Mouse (Mus musculus): ENCODE results near the gene Col1a1.

Col1a1 gene

GRCm38 (mm10) chr11:94976199-94976598 is 40.2 kb downstream of the Col1a1 start, which contains the start of gene Sgca:
TSS of gene Sgca (minus strand) at chr11:94976327.
- DNase-seq (ENCODE audit: low read depth) = no peak

DNA sequence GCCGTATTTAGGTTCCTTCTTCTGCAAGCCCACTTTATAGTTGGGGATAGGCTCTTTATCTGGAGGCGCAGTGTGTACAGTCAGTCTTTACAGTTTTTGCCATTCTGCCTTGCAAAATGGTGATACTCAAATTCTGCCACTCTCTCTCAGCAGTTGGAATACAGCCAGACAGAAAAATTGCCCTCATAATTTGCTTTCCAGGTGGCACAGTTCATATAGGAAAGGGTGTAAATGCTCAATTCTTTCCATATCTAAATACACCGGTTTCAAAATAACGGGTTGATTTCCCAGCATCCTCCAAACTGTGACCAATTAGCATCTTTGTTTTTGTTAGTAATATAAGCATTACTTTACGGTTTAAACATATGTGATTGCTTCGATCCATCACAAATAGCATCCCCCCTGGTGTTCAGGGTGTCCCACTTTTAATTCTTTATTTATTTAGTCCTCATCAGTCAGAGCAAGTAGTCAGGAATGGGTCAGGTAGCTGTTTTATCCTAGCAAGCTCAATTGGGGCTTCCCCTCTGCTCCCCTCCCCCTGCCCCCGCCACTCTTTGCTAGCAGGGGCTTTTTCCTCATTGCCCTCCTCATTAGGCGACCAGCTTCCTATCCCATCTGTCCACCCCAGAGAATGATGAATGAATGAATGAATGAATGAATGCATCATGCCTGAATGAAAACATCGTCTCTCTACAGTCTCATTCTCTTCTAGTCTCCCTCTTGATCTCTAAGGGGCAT is 42.3 kb downstream of the Col1a1 start:
- DNase-seq (ENCODE audit: low read depth) = no peak

- peak; percentile 88 for DNase-seq (ENCODE audit: low read depth)
Measured at GRCm38 (mm10) chr11:94978947-94979346, 42.9 kb downstream of the Col1a1 start.

GRCm38 (mm10) chr11:94979462-94980179 is 43.6 kb downstream of the Col1a1 start:
- DNase-seq (ENCODE audit: low read depth) = no peak

DNA sequence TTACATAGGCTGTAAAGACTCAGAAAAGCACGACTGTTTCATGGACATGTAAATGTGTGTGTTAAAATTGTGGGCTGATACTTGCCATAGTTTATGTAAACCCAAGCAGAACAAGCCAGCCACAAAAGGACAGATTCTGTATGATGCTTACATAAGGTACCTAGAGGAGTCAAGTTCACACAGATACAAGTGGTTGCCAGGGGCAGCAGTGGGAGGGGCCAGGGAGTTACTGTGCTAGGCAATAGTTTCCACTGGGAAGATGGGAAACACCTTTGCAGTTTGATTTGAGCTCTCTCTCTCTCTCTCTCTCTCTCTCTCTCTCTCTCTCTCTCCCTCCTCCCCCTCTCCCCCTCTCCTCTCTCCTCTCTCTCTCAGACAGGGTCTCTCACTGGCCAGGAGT is 49.1 kb downstream of the Col1a1 start:
- no peak for DNase-seq (ENCODE audit: low read depth)

DNA sequence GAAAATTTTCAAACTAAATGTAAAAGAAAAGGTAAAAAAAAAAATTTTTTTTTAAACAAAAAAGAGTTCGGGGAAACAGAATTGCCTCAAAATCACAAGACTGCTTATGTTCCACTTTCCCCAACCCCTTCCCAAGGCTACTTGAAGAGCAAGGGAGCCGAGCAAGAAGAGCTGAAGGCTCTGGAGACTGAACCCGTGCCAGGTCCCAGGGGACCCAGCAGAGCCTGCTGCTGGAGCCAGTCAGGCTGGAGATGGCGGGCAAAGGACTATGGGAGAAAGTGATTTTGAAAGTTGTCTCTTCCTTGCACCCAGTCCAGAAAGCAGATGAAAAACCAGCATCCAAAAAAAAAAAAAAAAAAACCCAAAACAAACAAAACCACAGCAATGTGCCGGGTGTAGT is 49.8 kb downstream of the Col1a1 start:
- DNase-seq (ENCODE audit: low read depth) = no peak

DNA sequence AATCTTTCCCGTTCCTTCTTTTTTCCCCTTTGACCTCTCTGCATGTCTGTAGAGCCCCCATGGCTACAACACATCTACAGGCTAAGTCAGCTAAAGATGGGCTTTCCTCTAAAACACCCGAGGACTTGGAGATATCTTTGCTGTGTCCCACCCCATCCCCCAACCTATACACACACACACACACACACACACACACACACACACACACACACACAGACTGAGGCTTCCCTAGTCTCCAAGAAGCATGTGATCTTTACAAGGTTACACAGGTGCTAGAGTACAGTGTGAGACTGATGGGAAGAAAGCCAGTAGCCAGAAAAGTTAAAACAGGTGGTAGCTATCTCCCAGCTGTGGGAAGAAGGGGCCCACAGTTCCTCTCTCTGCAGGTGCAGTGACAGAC is 50.4 kb downstream of the Col1a1 start:
- no peak for DNase-seq (ENCODE audit: low read depth)

DNA sequence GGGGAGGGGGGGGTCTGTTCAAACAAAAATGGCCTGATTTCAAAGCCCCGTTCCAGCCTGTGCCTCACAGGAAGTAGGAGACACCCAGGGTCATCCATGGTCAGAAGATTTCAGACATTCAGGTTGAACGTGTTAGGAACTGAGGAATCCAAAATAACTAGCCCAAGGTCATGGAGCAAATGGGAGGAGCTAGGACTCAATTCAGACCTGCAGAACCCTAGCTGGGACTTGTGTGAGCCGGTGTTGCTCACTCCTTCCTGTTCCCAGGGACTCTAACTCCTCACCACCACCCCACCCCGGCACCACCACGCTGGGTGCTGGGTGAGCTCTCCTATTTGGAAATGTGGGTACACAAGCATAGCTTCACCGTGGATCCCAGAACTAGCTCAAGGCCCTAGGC is 51.3 kb downstream of the Col1a1 start:
- DNase-seq (ENCODE audit: low read depth) = no peak

DNA sequence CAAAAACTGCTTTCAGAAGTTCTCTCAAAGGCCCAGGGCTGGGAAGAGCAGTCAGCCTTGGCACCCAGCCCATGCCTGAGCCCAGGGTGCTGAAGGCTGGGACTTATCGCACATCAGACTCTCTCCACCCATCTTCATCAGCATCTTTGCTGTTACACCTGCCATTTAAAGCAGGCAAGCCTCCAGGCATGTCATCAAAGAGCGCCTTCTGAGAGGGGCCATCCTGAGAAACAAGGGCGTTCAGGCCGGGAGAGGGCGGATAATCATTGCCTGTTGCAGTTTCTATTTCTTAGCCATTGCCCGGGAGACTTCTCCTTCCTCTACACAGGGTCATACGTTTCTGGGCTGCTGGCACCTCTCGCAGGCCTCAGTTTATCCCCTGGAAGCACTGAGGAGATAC is 51.8 kb downstream of the Col1a1 start:
- no peak for DNase-seq (ENCODE audit: low read depth)

GRCm38 (mm10) chr11:94988780-94989561 is 52.9 kb downstream of the Col1a1 start:
- DNase-seq (ENCODE audit: low read depth) = peak; percentile 93

DNA sequence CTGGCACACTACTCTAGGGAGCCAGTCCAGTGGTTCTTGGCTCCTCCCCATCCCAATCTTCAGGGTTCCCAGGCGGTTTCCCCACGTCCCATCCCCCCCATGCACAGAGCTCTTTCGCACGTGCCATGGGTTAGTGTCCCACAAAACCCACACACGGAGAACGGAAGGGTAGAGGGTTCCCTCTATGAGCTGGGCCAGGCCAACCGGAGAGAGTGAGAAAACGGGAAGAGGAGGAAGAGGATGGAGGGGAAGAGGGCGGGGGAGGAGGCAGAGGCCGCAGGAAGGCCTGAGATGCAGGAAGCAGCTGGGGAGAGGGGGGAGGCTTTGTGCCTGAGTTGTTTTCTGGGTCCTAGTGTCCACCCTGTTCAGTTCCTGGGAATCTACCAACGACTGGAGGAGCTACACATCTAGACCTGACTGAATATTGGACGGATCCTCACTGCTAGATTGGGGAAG is 53.6 kb downstream of the Col1a1 start:
- peak; percentile 89 for DNase-seq (ENCODE audit: low read depth)

DNA sequence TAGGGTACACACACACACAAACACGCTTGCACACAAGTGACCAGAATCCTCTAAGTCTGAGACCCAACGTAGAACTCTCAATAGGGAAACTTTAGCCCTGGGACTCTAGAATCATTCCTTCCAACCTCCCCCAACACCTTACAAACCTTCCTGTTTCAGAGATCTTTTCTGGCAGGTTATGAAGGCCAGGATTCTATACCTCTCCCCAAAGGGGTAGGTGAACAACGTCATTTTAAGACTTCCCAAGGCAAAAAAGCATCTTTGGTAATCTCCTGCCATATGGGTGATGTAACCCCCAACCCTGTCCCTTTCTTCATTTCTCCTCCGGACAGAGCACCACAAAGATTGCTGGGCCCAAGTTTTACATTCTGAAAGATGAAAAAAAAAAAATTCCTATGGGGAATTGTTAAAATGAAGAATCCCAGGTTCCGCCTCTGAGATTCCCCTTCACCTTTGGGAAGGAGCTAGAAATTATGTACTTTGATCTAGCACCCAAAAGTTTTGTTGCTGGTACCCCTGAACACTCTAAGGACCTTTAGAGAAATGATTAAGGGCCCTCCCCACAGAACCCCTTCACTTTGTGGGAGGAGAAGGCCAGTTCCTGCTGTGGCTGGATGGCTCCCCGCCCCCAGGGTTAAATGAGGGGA is 54.2 kb downstream of the Col1a1 start:
- DNase-seq (ENCODE audit: low read depth) = no peak

- peak; percentile 77 for DNase-seq (ENCODE audit: low read depth)
Measured at GRCm38 (mm10) chr11:94990749-94991577, 54.9 kb downstream of the Col1a1 start, which contains the start of gene Ppp1r9b. TSS of gene Ppp1r9b (plus strand) at chr11:94991035.

DNA sequence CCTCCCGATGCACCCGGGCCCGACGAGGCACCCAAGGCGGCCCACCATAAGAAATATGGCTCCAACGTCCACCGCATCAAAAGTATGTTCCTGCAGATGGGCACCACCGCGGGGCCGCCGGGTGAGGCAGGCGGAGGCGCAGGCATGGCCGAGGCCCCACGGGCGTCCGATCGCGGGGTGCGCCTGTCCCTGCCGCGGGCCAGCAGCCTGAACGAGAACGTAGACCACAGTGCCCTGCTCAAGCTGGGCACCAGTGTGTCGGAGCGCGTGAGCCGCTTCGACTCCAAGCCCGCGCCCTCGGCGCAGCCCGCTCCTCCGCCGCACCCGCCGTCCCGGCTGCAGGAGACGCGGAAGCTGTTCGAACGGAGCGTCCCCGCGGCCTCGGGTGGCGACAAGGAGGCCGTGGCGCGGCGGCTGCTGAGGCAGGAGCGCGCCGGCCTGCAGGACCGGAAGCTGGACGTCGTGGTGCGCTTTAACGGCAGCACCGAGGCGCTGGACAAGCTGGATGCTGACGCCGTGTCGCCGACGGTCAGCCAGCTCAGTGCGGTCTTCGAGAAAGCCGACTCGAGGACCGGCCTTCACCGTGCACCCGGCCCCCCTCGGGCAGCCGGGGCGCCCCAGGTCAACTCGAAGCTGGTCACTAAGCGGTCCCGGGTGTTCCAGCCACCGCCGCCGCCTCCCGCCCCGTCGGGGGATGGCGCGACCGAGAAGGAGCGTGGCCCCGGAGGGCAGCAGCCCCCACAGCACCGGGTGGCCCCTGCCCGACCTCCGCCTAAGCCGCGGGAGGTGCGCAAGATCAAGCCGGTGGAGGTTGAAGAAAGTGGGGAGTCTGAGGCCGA is 55.8 kb downstream of the Col1a1 start:
- DNase-seq (ENCODE audit: low read depth) = no peak

- no peak for DNase-seq (ENCODE audit: low read depth)
Measured at GRCm38 (mm10) chr11:94992480-94992753, 56.4 kb downstream of the Col1a1 start.

DNA sequence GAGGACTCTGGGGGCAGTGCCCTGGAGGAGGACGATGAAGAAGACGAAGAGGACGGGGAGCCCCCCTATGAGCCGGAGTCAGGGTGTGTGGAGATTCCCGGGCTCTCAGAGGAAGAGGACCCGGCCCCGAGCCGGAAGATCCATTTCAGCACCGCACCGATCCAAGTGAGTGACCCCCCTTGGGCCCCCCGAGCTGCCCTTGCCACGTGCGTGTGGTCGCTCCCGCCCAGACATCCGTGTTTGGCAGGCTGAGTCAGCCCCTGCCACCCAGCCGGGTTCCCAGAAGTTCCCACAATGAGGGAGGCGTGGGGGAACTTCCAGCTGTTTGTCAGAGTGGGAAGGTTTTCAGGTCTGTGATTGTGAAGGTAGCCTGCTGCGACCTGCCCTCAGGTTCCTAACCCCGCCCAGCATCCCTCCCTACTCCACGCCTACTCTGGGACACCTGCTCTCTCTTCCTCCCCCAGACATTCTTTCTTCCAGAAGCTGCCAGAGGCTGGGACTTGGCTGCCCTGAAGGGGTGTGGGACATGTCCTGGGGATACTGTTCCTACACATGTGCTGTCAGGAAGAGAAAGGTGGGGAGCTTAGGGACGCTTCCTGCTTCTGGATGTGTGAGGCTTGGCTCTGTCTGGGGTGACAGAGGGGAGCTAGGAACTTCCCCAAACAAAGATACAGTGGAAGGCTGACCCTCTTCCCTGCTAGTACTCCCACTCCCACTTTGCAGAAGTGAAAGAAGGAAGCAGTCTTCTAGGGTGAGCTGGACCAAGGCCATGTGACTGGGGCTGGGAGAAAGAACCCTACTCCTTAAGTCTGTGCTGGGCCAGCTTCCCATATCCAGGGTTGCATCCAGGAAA is 57.0 kb downstream of the Col1a1 start:
- no peak for DNase-seq (ENCODE audit: low read depth)

DNA sequence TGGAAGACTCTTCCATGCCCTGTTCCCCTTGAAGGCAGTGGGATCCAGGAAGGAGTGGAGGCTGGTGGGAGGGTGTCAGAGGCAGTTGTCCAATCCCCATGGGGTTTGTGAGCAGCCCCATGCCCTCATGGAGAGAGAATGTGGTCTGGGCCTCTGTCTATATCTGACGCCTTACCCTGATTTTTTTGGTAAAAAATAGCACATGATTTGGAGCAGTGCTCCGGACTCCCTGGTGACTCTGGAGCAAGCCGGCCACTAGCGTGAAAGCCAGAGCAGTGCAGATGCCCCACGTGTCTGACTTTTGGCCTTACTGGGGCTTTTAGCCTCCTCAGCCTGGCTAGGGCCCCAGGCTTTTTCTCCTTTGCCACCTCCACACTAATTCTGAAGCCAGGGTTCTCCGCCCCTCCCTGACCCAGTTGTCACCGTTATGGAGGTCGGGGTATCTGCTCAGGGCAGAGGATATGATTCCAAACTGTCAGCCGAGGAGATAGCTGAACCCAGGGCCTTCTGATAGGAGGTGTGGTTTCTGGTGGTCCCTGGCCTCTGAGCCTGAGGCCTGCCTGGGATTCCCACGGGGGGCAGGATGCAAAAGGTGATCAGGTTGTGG is 58.3 kb downstream of the Col1a1 start:
- DNase-seq (ENCODE audit: low read depth) = no peak

- no peak for DNase-seq (ENCODE audit: low read depth)
Measured at GRCm38 (mm10) chr11:94994947-94995772, 59.1 kb downstream of the Col1a1 start.

All from fibroblast of lung, adult 2 months (primary cell).